Mouse (Mus musculus) kidney, adult 2 months (tissue): ENCODE data around the gene Ptpru.

Source experiments
- CTCF ChIP-seq: fragments of 200-500 bp; conservative IDR thresholded peaks from 2 replicates; pipeline ENCODE4 v1.5.1; 2011; ENCODE audit warnings: low read depth, mild to moderate bottlenecking, control low read depth, low read length, moderate library complexity, mixed read lengths; ENCODE audit not compliant: insufficient read depth, insufficient read length
- POLR2A ChIP-seq: fragments of 200-500 bp; IDR thresholded peaks from one replicate; pipeline ENCODE4 v1.6.1; 2011; ENCODE audit warnings: low read depth, low read length, control low read depth

DNA sequence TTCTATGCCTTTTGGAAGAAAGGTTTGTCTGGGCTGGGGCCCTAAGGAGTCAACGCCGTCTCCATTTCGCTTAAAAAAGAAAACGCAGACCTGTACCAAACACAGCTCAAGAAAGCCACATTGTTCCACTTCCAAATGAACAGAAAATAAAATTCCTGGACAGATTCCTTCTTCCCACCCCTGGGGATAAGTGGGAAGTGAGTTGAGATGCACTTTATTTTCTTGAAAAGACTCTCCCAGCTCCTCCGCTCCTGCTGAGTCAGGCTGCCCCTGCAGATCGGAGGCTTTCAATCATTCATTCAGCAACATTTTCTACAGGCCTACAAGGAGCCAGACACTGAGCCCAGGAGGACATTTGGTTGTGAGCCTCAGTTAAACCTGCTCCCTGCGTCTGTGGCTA lies 74.2 kb downstream of the Ptpru start:
- TF ChIP-seq CTCF (no peak), POLR2A (no peak)
